Mouse (Mus musculus) mouse embryonic stem cell (cell line): Measurements from ENCODE around the gene Cachd1.

Experiments
- in situ Hi-C, 2 experiments: fragments of 300-500 bp; cut with MboI; formaldehyde crosslinking; loops; 1 replicate in 1 of 2; 3 replicates in 1 of 2; pipeline ENCODE4 v1.14.3; 2019 to 2020; ENCODE audit warnings: low sequenced_read_pairs in 2 of 2, low pct_unique_long_range_greater_than_20kb in 1 of 2, mixed read lengths in 1 of 2; ENCODE audit not compliant: unreplicated experiment in 1 of 2

The Cachd1 gene

GRCm38 (mm10) chr4:101071570-101071969, 295.1 kb downstream of the Cachd1 start:
- in situ Hi-C loops: no loop called here

GRCm38 (mm10) chr4:101076425-101076824, 299.9 kb downstream of the Cachd1 start:
- in situ Hi-C loops: no loop called here
